In genomic region chr15:12067971-12068370, GRCm38 (mm10) we compare ENCODE assay signal across 10 mouse cellular contexts. TPM values are rescaled to one million over a fixed set of nuclear protein-coding genes. Genes with fewer than 3 reads are reported as not detected.
DNase-seq lines count a peak whose midpoint lies in the region; ATAC-seq and TF ChIP-seq lines count a peak whose summit lies in the region.
"Had no signal": no experiment of that assay in that cellular context is flagged by ENCODE, and none has a peak within 500 bp of the region (broad histone marks: within the 10 kb centered on the region; RNA-seq: fewer than 3 reads in every experiment).

No protein-coding gene starts in this region.

- no peaks in the 10 kb centered on the region for H3K36me3 ChIP-seq in lung, embryonic 14.5 days (ENCODE audit: insufficient read depth)
- no peaks in the 10 kb centered on the region for H3K36me3 ChIP-seq in heart, embryonic 12.5 days
- H3K36me3 ChIP-seq in limb, embryonic 11.5 days (ENCODE audit: control insufficient read depth, insufficient read depth, low read length): no peaks in the 10 kb centered on the region
- no peaks in the 10 kb centered on the region for H3K36me3 ChIP-seq in stomach, postnatal 0 days (ENCODE audit: control insufficient read depth, insufficient read depth, low read length)

- no peak for TF ChIP-seq POLR2A in lung, adult 2 months (IDR thresholded peaks at IDR 0.05; ENCODE audit: borderline replicate concordance, extremely low read depth, low read depth, low read length)

- H3K4me1 ChIP-seq in lung, embryonic 14.5 days (ENCODE audit: insufficient read depth): peaks cover 15% of the 10 kb centered on the region
- H3K4me1 ChIP-seq in lung, adult 2 months (ENCODE audit: control insufficient read depth, insufficient read depth, low read length): peaks cover 12% of the 10 kb centered on the region; the same call in 1 of the 2 replicates
- H3K4me1 ChIP-seq in heart, embryonic 12.5 days (replicated peaks): peaks cover 26% of the 10 kb centered on the region
- peaks cover 3% of the 10 kb centered on the region; the same call in 1 of the 2 replicates for H3K4me1 ChIP-seq in limb, embryonic 11.5 days (ENCODE audit: control insufficient read depth, insufficient read depth, low read length)
- 0 out of 2 replicates have a peak, but pooled peaks cover 5% of the 10 kb centered on the region for H3K4me1 ChIP-seq in stomach, postnatal 0 days (replicated peaks; ENCODE audit: control insufficient read depth, insufficient read depth)

- H3K27ac ChIP-seq in lung, embryonic 14.5 days (ENCODE audit: low read depth): peak overlapping the region; percentile 90
- H3K27ac ChIP-seq in heart, embryonic 12.5 days (ENCODE audit: poor library complexity, severe bottlenecking): peak overlapping the region; percentile 86
- peak overlapping the region; percentile 76 for H3K27ac ChIP-seq in limb, embryonic 11.5 days (replicated peaks; ENCODE audit: low read depth, low read length)
- 0 out of 2 replicates have a peak overlapping the region, but pooled peaks have one; percentile 35 for H3K27ac ChIP-seq in stomach, postnatal 0 days (replicated peaks)
- H3K27ac ChIP-seq: macrophage had no signal

- H3K4me3 ChIP-seq in lung, embryonic 14.5 days (ENCODE audit: low read depth, low read length): no peak overlapping the region
- H3K4me3 ChIP-seq in lung, adult 2 months (replicated peaks; ENCODE audit: extremely low read depth, low read depth, low read length): no peak overlapping the region
- no peak overlapping the region for H3K4me3 ChIP-seq in heart, embryonic 12.5 days
- no peak overlapping the region for H3K4me3 ChIP-seq in limb, embryonic 11.5 days (ENCODE audit: low read depth, low read length)
- no peak overlapping the region for H3K4me3 ChIP-seq in stomach, postnatal 0 days (ENCODE audit: low read depth, low read length)

- no peaks in the 10 kb centered on the region; the same call in 1 of the 2 replicates for H3K9me3 ChIP-seq in lung, embryonic 14.5 days (ENCODE audit: low read depth, low read length)
- H3K9me3 ChIP-seq in heart, embryonic 12.5 days (replicated peaks): peaks cover 13% of the 10 kb centered on the region
- H3K9me3 ChIP-seq in limb, embryonic 11.5 days (ENCODE audit: control insufficient read depth, low read length): no peaks in the 10 kb centered on the region; the same call in 1 of the 2 replicates
- H3K9me3 ChIP-seq in stomach, postnatal 0 days (ENCODE audit: control insufficient read depth, low read length): no peaks in the 10 kb centered on the region

- no peak for TF ChIP-seq EP300 in stomach, postnatal 0 days (optimal IDR thresholded peaks at IDR 0.05)

- DNase-seq in lung, embryonic 14.5 days: peak; percentile 74
- DNase-seq in lung, adult 2 months: no peak
- DNase-seq in limb, embryonic 11.5 days (ENCODE audit: low spot score): no peak
- DNase-seq in stomach, postnatal 0 days (ENCODE audit: low spot score): no peak
- DNase-seq in thymus, postnatal 0 days (ENCODE audit: low spot score): no peak
- no peak for DNase-seq in cerebellum, postnatal 25 days
- no peak for DNase-seq in adrenal gland, adult (ENCODE audit: inconsistent age in 2 of 2, low spot score in 1 of 2)
- DNase-seq: thymus, postnatal 14 days had no signal

- WGBS in lung, embryonic 14.5 days: 21% methylated on average over 2 of the region's 2 CpGs
- WGBS in lung, adult 2 months: 52% methylated on average over 2 of the region's 2 CpGs
- 50% methylated on average over 2 of the region's 2 CpGs for WGBS in heart, embryonic 12.5 days
- 77% methylated on average over 2 of the region's 2 CpGs for WGBS in limb, embryonic 11.5 days
- WGBS in stomach, postnatal 0 days: 19% methylated on average over 2 of the region's 2 CpGs

- no peak for TF ChIP-seq CTCF in lung, embryonic 14.5 days (IDR thresholded peaks at IDR 0.05; ENCODE audit: low read depth)
- TF ChIP-seq CTCF in lung, adult 2 months (IDR thresholded peaks at IDR 0.05; ENCODE audit: insufficient read depth, low read length): no peak
- TF ChIP-seq CTCF in stomach, postnatal 0 days (IDR thresholded peaks at IDR 0.05; ENCODE audit: low read depth): no peak

- peak; percentile 30; the same call in 1 of the 2 replicates for ATAC-seq in lung, embryonic 14.5 days (ENCODE audit: insufficient read depth)
- no peak for ATAC-seq in heart, embryonic 12.5 days (ENCODE audit: insufficient number of reproducible peaks, low FRiP score)
- no peak for ATAC-seq in limb, embryonic 11.5 days (ENCODE audit: insufficient number of reproducible peaks, low FRiP score, low TSS enrichment, low read depth)
- ATAC-seq in stomach, postnatal 0 days (ENCODE audit: low FRiP score, low TSS enrichment): no peak

- H3K27me3 ChIP-seq in lung, embryonic 14.5 days (ENCODE audit: insufficient read depth, low read length): no peaks in the 10 kb centered on the region
- H3K27me3 ChIP-seq in heart, embryonic 12.5 days (replicated peaks): no peaks in the 10 kb centered on the region
- no peaks in the 10 kb centered on the region for H3K27me3 ChIP-seq in limb, embryonic 11.5 days (ENCODE audit: control insufficient read depth, insufficient read depth, low read length)
- no peaks in the 10 kb centered on the region for H3K27me3 ChIP-seq in stomach, postnatal 0 days (ENCODE audit: control insufficient read depth, insufficient read depth, low read length)

- peak overlapping the region; percentile 7; the same call in 1 of the 2 replicates for H3K4me2 ChIP-seq in lung, embryonic 14.5 days
- no peak overlapping the region for H3K4me2 ChIP-seq in heart, embryonic 12.5 days
- H3K4me2 ChIP-seq in limb, embryonic 11.5 days (ENCODE audit: low read depth, severe bottlenecking): no peak overlapping the region
- no peak overlapping the region for H3K4me2 ChIP-seq in stomach, postnatal 0 days (replicated peaks; ENCODE audit: low read depth)

- no peak overlapping the region for H3K9ac ChIP-seq in lung, embryonic 14.5 days
- no peak overlapping the region for H3K9ac ChIP-seq in heart, embryonic 12.5 days
- no peak overlapping the region for H3K9ac ChIP-seq in limb, embryonic 11.5 days (ENCODE audit: low read length)
- no peak overlapping the region for H3K9ac ChIP-seq in stomach, postnatal 0 days (ENCODE audit: low read length)

RNA-seq across cellular contexts. Expression of gene Zfr, which starts 49.7 kb away (rescaled TPM):
- 148 and 158 TPM in 2 replicates for polyA plus RNA-seq in lung, embryonic 14.5 days (2014; fragmentation: Nextera tagmentation; extraction: Ambion mirVana)
- 107 TPM in 2 replicates for polyA plus RNA-seq in lung, adult 2 months (2012; rRNA removed)
- polyA plus RNA-seq in heart, embryonic 12.5 days (2016; fragmentation: Nextera tagmentation; extraction: Ambion mirVana): 105 and 108 TPM in 2 replicates
- 128 and 135 TPM in 2 replicates for polyA plus RNA-seq in limb, embryonic 11.5 days (2014; fragmentation: Nextera tagmentation; extraction: Ambion mirVana)
- 40.5 and 52.9 TPM in 2 replicates for polyA plus RNA-seq in stomach, postnatal 0 days (2015; fragmentation: Nextera tagmentation; extraction: Ambion mirVana)
- 77.5 and 78.4 TPM in 2 replicates for polyA plus RNA-seq in thymus, postnatal 0 days (2015; fragmentation: Nextera tagmentation; extraction: Ambion mirVana)

Comparison
In these comparisons a context has a peak if more than half of its experiments do, and no peak if none do; other contexts are left out.
1. H3K27ac ChIP-seq: peak in every context shown above with its lines; median percentile 90 in lung, embryonic 14.5 days; 86 in heart, embryonic 12.5 days; 76 in limb, embryonic 11.5 days; 35 in stomach, postnatal 0 days.